18 mouse cellular contexts compared by ENCODE assay signal in the genomic region with DNA sequence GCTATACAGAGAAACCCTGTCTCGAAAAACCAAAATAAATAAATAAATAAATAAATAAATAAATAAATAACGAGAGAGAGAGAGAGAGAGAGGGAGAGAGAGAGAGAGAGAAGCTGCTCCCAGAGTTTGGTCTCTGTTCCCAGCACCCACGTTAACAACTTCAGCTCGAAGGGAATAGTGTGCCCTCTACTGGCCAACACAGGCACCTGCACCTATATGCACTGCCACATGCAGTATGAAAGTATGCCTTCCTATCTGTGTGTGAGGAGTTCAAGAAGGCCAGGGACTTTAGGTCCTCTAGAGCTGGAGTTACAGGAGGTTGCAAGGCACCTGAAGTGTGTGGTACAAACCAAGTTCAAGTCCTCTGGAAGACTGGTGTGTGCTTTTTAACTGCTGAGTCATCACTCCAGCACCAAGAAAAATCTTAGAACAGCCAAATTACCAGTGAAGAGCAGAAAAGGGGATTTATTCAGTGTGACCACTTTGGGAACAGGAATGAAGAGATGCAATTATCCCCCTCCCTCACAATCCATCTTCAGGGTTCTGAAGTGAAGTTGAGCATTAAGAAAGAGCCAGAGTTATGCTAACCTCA. TPM values are rescaled to one million over a fixed set of nuclear protein-coding genes. Genes with fewer than 3 reads are reported as not detected.
A peak's percentile ranks its signal among the peaks of the same experiment; 100 is the strongest.
DNase-seq lines count a peak whose midpoint lies in the region; TF ChIP-seq lines count a peak whose summit lies in the region.
"Had no signal": no experiment of that assay in that cellular context is flagged by ENCODE, and none has a peak within 500 bp of the region (broad histone marks: within the 10 kb centered on the region; RNA-seq: fewer than 3 reads in every experiment).

No protein-coding gene starts in this region.

- in situ Hi-C loops in CH12.LX (cut with MboI; ENCODE audit: low pct_ligation_motif_present, low pct_unique_long_range_greater_than_20kb, low sequenced_read_pairs): no loop called here

- H3K27me3 ChIP-seq in heart, adult 2 months (ENCODE audit: control insufficient read depth, insufficient read depth, low read length): peaks cover 4% of the 10 kb centered on the region
- H3K27me3 ChIP-seq in CH12.LX (replicated peaks): no peaks in the 10 kb centered on the region

- H3K4me2 ChIP-seq in CH12.LX (ENCODE audit: insufficient read depth, low read depth, poor library complexity, severe bottlenecking): no peak overlapping the region
- H3K4me2 ChIP-seq: heart, embryonic 12.5 days; intestine, embryonic 15.5 days; neural tube, embryonic 15.5 days had no signal

- no peaks in the 10 kb centered on the region for H3K79me2 ChIP-seq in heart, adult 2 months (replicated peaks; ENCODE audit: control insufficient read depth, insufficient read depth, low read length)
- 0 out of 2 replicates have a peak, but pooled peaks cover 4% of the 10 kb centered on the region for H3K79me2 ChIP-seq in CH12.LX (replicated peaks; ENCODE audit: control insufficient read depth, extremely low read depth, insufficient read depth, poor library complexity, severe bottlenecking)

- peak; percentile 49 for TF ChIP-seq CTCF in heart, adult 2 months (IDR thresholded peaks at IDR 0.05)
- peak; percentile 44 for TF ChIP-seq CTCF in layer of hippocampus, adult 2 months (conservative IDR thresholded peaks at IDR 0.05)
- peak; percentile 31 to 49; a peak in 3 of 4 replicates for TF ChIP-seq CTCF in CH12.LX (conservative IDR thresholded peaks at IDR 0.05 in 1 of 2, IDR thresholded peaks at IDR 0.05 in 1 of 2; ENCODE audit: low read depth in 2 of 2, low read length in 2 of 2)

- no peak for DNase-seq in heart, adult 2 months
- no peak for DNase-seq in heart, postnatal 36 days
- DNase-seq in layer of hippocampus, adult 2 months (ENCODE audit: low spot score in 2 of 2): no peak
- DNase-seq in layer of hippocampus, adult 9-10 months (ENCODE audit: low spot score): no peak
- DNase-seq in CH12.LX (ENCODE audit: extremely low read depth): no peak
- peak; percentile 74 for DNase-seq in ZHBTc4 (ENCODE audit: low read depth, low spot score)
- DNase-seq in adrenal gland, postnatal 4 days (ENCODE audit: low spot score in 2 of 2): no peak
- no peak for DNase-seq in neural tube, embryonic 10.5 days (ENCODE audit: extremely low spot score, low spot score)
- DNase-seq: cerebellum, adult 11 months; gastrocnemius, postnatal 36 days; lung, postnatal 14 days; right cerebral cortex, postnatal 4 days; thymus, postnatal 25 days had no signal

- 90% methylated on average over 4 of the region's 4 CpGs for WGBS in heart, adult 2 months

- no peak overlapping the region for H3K9ac ChIP-seq in heart, adult 2 months (ENCODE audit: low read depth, low read length)
- no peak overlapping the region for H3K9ac ChIP-seq in CH12.LX (ENCODE audit: insufficient read depth, low read depth)
- H3K9ac ChIP-seq: heart, embryonic 12.5 days; intestine, embryonic 15.5 days; neural tube, embryonic 15.5 days had no signal

- intact Hi-C loops in heart, adult 2 months (cut with DNase I): no loop called here
- intact Hi-C loops in heart, postnatal 36 days (cut with DNase I): no loop called here

- no peak for TF ChIP-seq POLR2A in heart, adult 2 months (IDR thresholded peaks at IDR 0.05; ENCODE audit: insufficient read depth, low read depth, low read length)
- no peak for TF ChIP-seq POLR2A in CH12.LX (IDR thresholded peaks at IDR 0.05; ENCODE audit: low read depth, low read length)

- TF ChIP-seq RAD21 in CH12.LX (IDR thresholded peaks at IDR 0.05; ENCODE audit: low read depth, low read length): peak; percentile 20; the same call in 1 of the 2 replicates

- H3K9me3 ChIP-seq in CH12.LX (replicated peaks; ENCODE audit: low read length): peaks cover 11% of the 10 kb centered on the region
- H3K9me3 ChIP-seq: hindbrain, embryonic 10.5 days; intestine, embryonic 15.5 days; neural tube, embryonic 15.5 days had no signal

- H3K4me1 ChIP-seq in heart, adult 2 months (ENCODE audit: control insufficient read depth, insufficient read depth, low read length): no peaks in the 10 kb centered on the region
- H3K4me1 ChIP-seq in CH12.LX (ENCODE audit: control insufficient read depth in 1 of 2, insufficient read depth in 2 of 2): peaks cover 5 to 23% of the 10 kb centered on the region in 2 experiments; a peak in 3 of 4 replicates

- H3K27ac ChIP-seq in heart, adult 2 months: no peak overlapping the region
- H3K27ac ChIP-seq in layer of hippocampus, adult 2 months: no peak overlapping the region
- H3K27ac ChIP-seq in CH12.LX (ENCODE audit: insufficient read depth, low read depth): no peak overlapping the region
- H3K27ac ChIP-seq: hindbrain, embryonic 10.5 days; intestine, embryonic 15.5 days; neural tube, embryonic 15.5 days had no signal

- dilution Hi-C loops in CH12.LX (cut with MboI; ENCODE audit: extremely low pct_ligation_motif_present, extremely low pct_unique_long_range_greater_than_20kb, low sequenced_read_pairs): no loop called here

- no peaks in the 10 kb centered on the region for H3K36me3 ChIP-seq in heart, adult 2 months (ENCODE audit: control insufficient read depth, insufficient read depth, low read length)
- H3K36me3 ChIP-seq in CH12.LX (replicated peaks in 1 of 2; ENCODE audit: control insufficient read depth in 1 of 2, insufficient read depth in 1 of 2, low read length in 1 of 2): no peaks in the 10 kb centered on the region
- H3K36me3 ChIP-seq: heart, embryonic 12.5 days; hindbrain, embryonic 10.5 days; intestine, embryonic 15.5 days; neural tube, embryonic 15.5 days had no signal

- TF ChIP-seq EP300 in heart, adult 2 months (IDR thresholded peaks at IDR 0.05; ENCODE audit: insufficient read depth, low read depth, low read length): no peak
- TF ChIP-seq EP300 in CH12.LX (IDR thresholded peaks at IDR 0.05; ENCODE audit: low read length): no peak

- no peak overlapping the region for H3K4me3 ChIP-seq in heart, adult 2 months
- no peak overlapping the region for H3K4me3 ChIP-seq in layer of hippocampus, adult 2 months
- H3K4me3 ChIP-seq in CH12.LX (replicated peaks in 1 of 3; ENCODE audit: low read depth in 2 of 3, low read length in 2 of 3, poor library complexity in 1 of 3): no peak overlapping the region
- H3K4me3 ChIP-seq: heart, embryonic 12.5 days; hindbrain, embryonic 10.5 days; intestine, embryonic 15.5 days; neural tube, embryonic 15.5 days had no signal

TF ChIP-seq in CH12.LX, 34 proteins besides CTCF, POLR2A, EP300 and RAD21:
- TF ChIP-seq MAX (IDR thresholded peaks at IDR 0.05; ENCODE audit: low read length) (no peak), MAFK (IDR thresholded peaks at IDR 0.05; ENCODE audit: insufficient replicate concordance, low read length) (peak; percentile 83), SMC3 (IDR thresholded peaks at IDR 0.05; ENCODE audit: low read depth, low read length) (peak; percentile 29; the same call in 1 of the 2 replicates), GABPA (IDR thresholded peaks at IDR 0.05; ENCODE audit: insufficient replicate concordance, low read depth, low read length) (no peak)

RNA-seq across cellular contexts. Expression of a gene that starts 3.7 kb away (rescaled TPM):
- total RNA-seq in heart, adult 2 months (2021): 1 to 10 TPM; 5.2 to 6.3 TPM
- 9.7 and 14.9 TPM in 2 replicates for polyA plus RNA-seq in heart, adult 2 months (2012; rRNA removed)
- total RNA-seq in heart, postnatal 36 days (2021): 1 to 10 TPM; 3.4 to 8.3 TPM
- total RNA-seq in layer of hippocampus, adult 2 months (2021): 1 to 10 TPM; 3.2 to 3.6 TPM
- total RNA-seq in CH12.LX (2012; rRNA removed): 23.6 and 29.8 TPM in 2 replicates
- 14.8 and 15.9 TPM in 2 replicates for total RNA-seq in CH12.LX (2014; rRNA removed)
- 11.2 and 11.4 TPM in 2 replicates for polyA plus RNA-seq in CH12.LX (2012; ENCODE audit: insufficient read length, low read depth)
- total RNA-seq in adrenal gland, postnatal 4 days (2021): 10 to 100 TPM; 11.6 to 14.6 TPM
- polyA plus RNA-seq: activated CD4-positive, CD25-positive, alpha-beta regulatory T cell, adult 4 months had no signal
